Comparison of ENCODE assay signal across 11 mouse cellular contexts in genomic region chr17:90054312-90054711, GRCm38 (mm10).
DNase-seq lines count a peak whose midpoint lies in the region; ATAC-seq lines count a peak whose summit lies in the region.
"Had no signal": no experiment of that assay in that cellular context is flagged by ENCODE, and none has a peak within 500 bp of the region (broad histone marks: within the 10 kb centered on the region; RNA-seq: fewer than 3 reads in every experiment).

No protein-coding gene starts in this region.

- H3K27ac ChIP-seq in neural tube, embryonic 15.5 days (replicated peaks), result no peak overlapping the region; the same call in 1 of the 2 replicates
- no peak overlapping the region for H3K27ac ChIP-seq in midbrain, embryonic 12.5 days (replicated peaks)
- H3K27ac ChIP-seq: liver, embryonic 15.5 days had no signal

- no peak for ATAC-seq in neural tube, embryonic 15.5 days (ENCODE audit: low FRiP score)
- ATAC-seq in midbrain, embryonic 12.5 days (ENCODE audit: low FRiP score, low read depth), result peak; percentile 60
- ATAC-seq in erythroid progenitor cell, adult 5-6 weeks (replicated peaks; ENCODE audit: low FRiP score, poor library complexity, severe bottlenecking), result no peak

- 26% methylated on average over 5 of the region's 5 CpGs for WGBS in neural tube, embryonic 15.5 days
- WGBS in midbrain, embryonic 12.5 days, result 31% methylated on average over 5 of the region's 5 CpGs

- no peak overlapping the region for H3K4me3 ChIP-seq in neural tube, embryonic 15.5 days (replicated peaks)
- H3K4me3 ChIP-seq in midbrain, embryonic 12.5 days, result no peak overlapping the region
- H3K4me3 ChIP-seq: liver, embryonic 15.5 days had no signal

- peaks cover 5% of the 10 kb centered on the region for H3K4me1 ChIP-seq in neural tube, embryonic 15.5 days
- no peaks in the 10 kb centered on the region for H3K4me1 ChIP-seq in midbrain, embryonic 12.5 days
- H3K4me1 ChIP-seq: liver, embryonic 15.5 days had no signal

- no peaks in the 10 kb centered on the region for H3K27me3 ChIP-seq in neural tube, embryonic 15.5 days (replicated peaks)
- H3K27me3 ChIP-seq in midbrain, embryonic 12.5 days, result no peaks in the 10 kb centered on the region
- H3K27me3 ChIP-seq: liver, embryonic 15.5 days had no signal

- H3K36me3 ChIP-seq in neural tube, embryonic 15.5 days, result peaks cover 3% of the 10 kb centered on the region; the same call in 1 of the 2 replicates
- H3K36me3 ChIP-seq in midbrain, embryonic 12.5 days, result no peaks in the 10 kb centered on the region
- H3K36me3 ChIP-seq: liver, embryonic 15.5 days had no signal

- H3K9me3 ChIP-seq in neural tube, embryonic 15.5 days (replicated peaks), result no peaks in the 10 kb centered on the region
- H3K9me3 ChIP-seq in midbrain, embryonic 12.5 days, result no peaks in the 10 kb centered on the region
- H3K9me3 ChIP-seq: liver, embryonic 15.5 days had no signal

- peak; percentile 16 for DNase-seq in neural tube, embryonic 10.5 days (ENCODE audit: extremely low spot score, low spot score)
- DNase-seq in embryo, embryonic 9.5 days (ENCODE audit: extremely low spot score), result peak; percentile 6
- no peak for DNase-seq in thymus, postnatal 36 days
- DNase-seq in urinary bladder, postnatal 36 days (ENCODE audit: low spot score in 2 of 2), result no peak
- DNase-seq in thymus, postnatal 0 days (ENCODE audit: low spot score), result no peak
- DNase-seq: adrenal gland, postnatal 14 days; right cerebral cortex, postnatal 4 days had no signal

- H3K4me2 ChIP-seq in neural tube, embryonic 15.5 days, result no peak overlapping the region
- H3K4me2 ChIP-seq in midbrain, embryonic 12.5 days (replicated peaks), result no peak overlapping the region
- H3K4me2 ChIP-seq: liver, embryonic 15.5 days had no signal

- no peak overlapping the region for H3K9ac ChIP-seq in neural tube, embryonic 15.5 days (replicated peaks)
- H3K9ac ChIP-seq in midbrain, embryonic 12.5 days (replicated peaks), result no peak overlapping the region
- H3K9ac ChIP-seq: liver, embryonic 15.5 days had no signal

Comparison
In these comparisons a context has a peak if more than half of its experiments do, and no peak if none do; other contexts are left out.
1. DNase-seq: peak in neural tube, embryonic 10.5 days (single experiment) and embryo, embryonic 9.5 days (single experiment); none in thymus, postnatal 36 days (0 of 2), urinary bladder, postnatal 36 days (0 of 2) and thymus, postnatal 0 days (single experiment).